Mouse (Mus musculus): Measurements from ENCODE around the gene Tmprss11a.

The Tmprss11a gene

GRCm38 (mm10) chr5:86468890-86469289 lies at the start of gene Tmprss11a:
Gene Tmprss11a (minus strand): TSS chr5:86468990.
- no peak for DNase-seq

- DNase-seq = no peak
Observed at GRCm38 (mm10) chr5:86518500-86518899, 49.7 kb upstream of the Tmprss11a start, which contains the start of gene Tmprss11g. Gene Tmprss11g (minus strand): TSS chr5:86518600.

GRCm38 (mm10) chr5:86511538-86511937 lies 42.7 kb upstream of the Tmprss11a start:
- DNase-seq = no peak

GRCm38 (mm10) chr5:86493453-86493852 lies 24.7 kb upstream of the Tmprss11a start:
- DNase-seq = no peak

GRCm38 (mm10) chr5:86482562-86482961 lies 13.8 kb upstream of the Tmprss11a start:
- DNase-seq = no peak

GRCm38 (mm10) chr5:86482031-86482430 lies 13.2 kb upstream of the Tmprss11a start:
- no peak for DNase-seq

GRCm38 (mm10) chr5:86473859-86474258 lies 5.1 kb upstream of the Tmprss11a start:
- no peak for DNase-seq

GRCm38 (mm10) chr5:86439306-86439705 lies 29.5 kb downstream of the Tmprss11a start:
- no peak for DNase-seq

GRCm38 (mm10) chr5:86438548-86438947 lies 30.2 kb downstream of the Tmprss11a start:
- DNase-seq = no peak

- DNase-seq = no peak
Observed at GRCm38 (mm10) chr5:86432697-86433096, 36.1 kb downstream of the Tmprss11a start.

- no peak for DNase-seq
Observed at GRCm38 (mm10) chr5:86431096-86431495, 37.7 kb downstream of the Tmprss11a start.

- no peak for DNase-seq
Observed at GRCm38 (mm10) chr5:86421323-86422028, 47.3 kb downstream of the Tmprss11a start.

- DNase-seq = no peak
Observed at GRCm38 (mm10) chr5:86419494-86419893, 49.3 kb downstream of the Tmprss11a start.

- DNase-seq = no peak
Observed at GRCm38 (mm10) chr5:86414280-86414679, 54.5 kb downstream of the Tmprss11a start.

GRCm38 (mm10) chr5:86410815-86411214 lies 58.0 kb downstream of the Tmprss11a start:
- no peak for DNase-seq

GRCm38 (mm10) chr5:86407941-86408340 lies 60.8 kb downstream of the Tmprss11a start:
- DNase-seq = no peak

GRCm38 (mm10) chr5:86407191-86407590 lies 61.6 kb downstream of the Tmprss11a start:
- no peak for DNase-seq

- no peak for DNase-seq
Observed at GRCm38 (mm10) chr5:86373320-86373719, 95.5 kb downstream of the Tmprss11a start, which contains the start of gene Tmprss11d. Gene Tmprss11d (minus strand): TSS chr5:86373420.
